7 mouse cellular contexts compared by ENCODE assay signal in the genomic region with DNA sequence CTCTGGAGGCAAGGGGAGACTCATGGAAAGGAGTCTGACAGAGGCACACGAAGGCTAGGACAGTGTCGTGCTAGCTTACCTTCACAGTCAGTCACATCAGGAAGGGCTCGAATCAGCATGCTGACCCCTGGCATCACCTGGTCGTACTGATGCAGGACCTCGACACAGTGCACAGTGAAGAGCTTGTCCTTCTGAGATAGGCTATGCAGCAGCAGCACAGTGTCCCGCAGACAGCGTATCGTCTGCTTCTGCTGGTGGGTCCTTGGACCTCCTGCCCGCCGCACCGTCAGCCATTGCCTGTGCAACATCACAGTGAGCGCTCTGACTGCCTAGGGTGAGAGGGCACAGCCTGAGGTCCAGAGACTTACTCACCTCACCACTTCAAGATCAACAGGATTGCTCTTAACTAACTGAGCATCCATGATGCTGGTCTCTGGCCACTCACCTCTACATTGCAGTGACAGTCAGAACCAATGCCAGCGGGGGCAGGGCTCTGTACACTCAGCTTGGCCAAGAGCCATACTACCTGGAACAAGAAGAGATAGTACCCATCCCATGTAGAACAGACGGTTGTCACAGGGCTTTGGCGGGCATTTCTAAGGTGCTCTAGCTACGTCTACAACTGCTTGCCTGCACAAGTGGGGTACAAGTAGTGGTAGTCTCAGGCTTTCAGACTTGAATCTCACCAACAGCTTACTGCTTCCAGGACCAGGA. TPM values are rescaled to one million over a fixed set of nuclear protein-coding genes. Genes with fewer than 3 reads are reported as not detected.
DNase-seq lines count a peak whose midpoint lies in the region; ATAC-seq lines count a peak whose summit lies in the region.

No protein-coding gene starts in this region.

- H3K36me3 ChIP-seq in kidney, embryonic 14.5 days (ENCODE audit: control insufficient read depth, insufficient read depth, low read length) = peaks cover 71% of the 10 kb centered on the region
- H3K36me3 ChIP-seq in hindbrain, embryonic 14.5 days (replicated peaks; ENCODE audit: control insufficient read depth, insufficient read depth) = peaks cover 85% of the 10 kb centered on the region

- 92% methylated on average over 16 of the region's 16 CpGs for WGBS in kidney, embryonic 14.5 days
- WGBS in hindbrain, embryonic 14.5 days = 92% methylated on average over 16 of the region's 16 CpGs

- 0 out of 2 replicates have a peak, but pooled peaks have one; percentile 0 for ATAC-seq in kidney, embryonic 14.5 days (ENCODE audit: low FRiP score, low TSS enrichment)
- 0 out of 2 replicates have a peak, but pooled peaks have one; percentile 15 for ATAC-seq in hindbrain, embryonic 14.5 days (ENCODE audit: low FRiP score)

- H3K4me3 ChIP-seq in kidney, embryonic 14.5 days (ENCODE audit: low read length) = no peak overlapping the region
- H3K4me3 ChIP-seq in hindbrain, embryonic 14.5 days (replicated peaks; ENCODE audit: low read length) = no peak overlapping the region

- H3K9me3 ChIP-seq in kidney, embryonic 14.5 days (ENCODE audit: control insufficient read depth, low read length) = no peaks in the 10 kb centered on the region
- no peaks in the 10 kb centered on the region for H3K9me3 ChIP-seq in hindbrain, embryonic 14.5 days (ENCODE audit: control insufficient read depth, low read length)

- no peaks in the 10 kb centered on the region for H3K27me3 ChIP-seq in kidney, embryonic 14.5 days (ENCODE audit: control insufficient read depth, insufficient read depth, low read length)
- no peaks in the 10 kb centered on the region for H3K27me3 ChIP-seq in hindbrain, embryonic 14.5 days (ENCODE audit: control insufficient read depth, insufficient read depth, low read length)

- H3K4me2 ChIP-seq in kidney, embryonic 14.5 days (replicated peaks; ENCODE audit: low read depth, low read length) = no peak overlapping the region
- H3K4me2 ChIP-seq in hindbrain, embryonic 14.5 days (replicated peaks) = no peak overlapping the region

- peaks cover 8% of the 10 kb centered on the region; the same call in 1 of the 2 replicates for H3K4me1 ChIP-seq in kidney, embryonic 14.5 days (ENCODE audit: control insufficient read depth, insufficient read depth, low read length)
- H3K4me1 ChIP-seq in hindbrain, embryonic 14.5 days (replicated peaks; ENCODE audit: control insufficient read depth, insufficient read depth, low read length) = peaks cover 13% of the 10 kb centered on the region

- no peak for DNase-seq in kidney, adult 18-20 months
- peak; percentile 14 to 22 for DNase-seq in B cell, adult 2 months
- peak; percentile 33 for DNase-seq in CD4-positive helper T cell, adult 2 months (ENCODE audit: low read depth, low spot score)
- DNase-seq in hindbrain, embryonic 14.5 days (ENCODE audit: low spot score) = no peak
- no peak for DNase-seq in embryo, embryonic 10.5 days (ENCODE audit: low spot score)
- DNase-seq in embryo, embryonic 9.5 days (ENCODE audit: extremely low spot score) = no peak

- H3K9ac ChIP-seq in kidney, embryonic 14.5 days (ENCODE audit: low read depth, low read length) = no peak overlapping the region
- no peak overlapping the region for H3K9ac ChIP-seq in hindbrain, embryonic 14.5 days

- H3K27ac ChIP-seq in kidney, embryonic 14.5 days (ENCODE audit: low read depth, low read length) = peak overlapping the region; percentile 90; the same call in 1 of the 2 replicates
- H3K27ac ChIP-seq in hindbrain, embryonic 14.5 days = no peak overlapping the region

RNA-seq across cellular contexts. Expression of a gene that starts 0.8 kb away (rescaled TPM):
- polyA plus RNA-seq in kidney, embryonic 14.5 days (2014; fragmentation: Nextera tagmentation; extraction: Ambion mirVana) = 12.6 and 13.3 TPM in 2 replicates
- 9.7 and 16.2 TPM in 2 replicates for polyA plus RNA-seq in hindbrain, embryonic 14.5 days (2014; fragmentation: Nextera tagmentation; extraction: Ambion mirVana)

RNA-seq across cellular contexts. Expression of a gene that starts 13.6 kb away (rescaled TPM):
- 20.5 and 30.7 TPM in 2 replicates for polyA plus RNA-seq in kidney, embryonic 14.5 days (2014; fragmentation: Nextera tagmentation; extraction: Ambion mirVana)
- polyA plus RNA-seq in hindbrain, embryonic 14.5 days (2014; fragmentation: Nextera tagmentation; extraction: Ambion mirVana) = 29.0 and 29.8 TPM in 2 replicates

RNA-seq across cellular contexts. Expression of a gene that starts 22.0 kb away (rescaled TPM):
- 13.5 and 14.7 TPM in 2 replicates for polyA plus RNA-seq in kidney, embryonic 14.5 days (2014; fragmentation: Nextera tagmentation; extraction: Ambion mirVana)
- 11.2 and 11.3 TPM in 2 replicates for polyA plus RNA-seq in hindbrain, embryonic 14.5 days (2014; fragmentation: Nextera tagmentation; extraction: Ambion mirVana)

RNA-seq across cellular contexts. Expression of a gene that starts 22.0 kb away (rescaled TPM):
- 58.0 and 65.7 TPM in 2 replicates for polyA plus RNA-seq in kidney, embryonic 14.5 days (2014; fragmentation: Nextera tagmentation; extraction: Ambion mirVana)
- 57.9 and 60.9 TPM in 2 replicates for polyA plus RNA-seq in hindbrain, embryonic 14.5 days (2014; fragmentation: Nextera tagmentation; extraction: Ambion mirVana)

RNA-seq across cellular contexts. Expression of a gene that starts 22.0 kb away (rescaled TPM):
- 687 and 868 TPM in 2 replicates for polyA plus RNA-seq in kidney, embryonic 14.5 days (2014; fragmentation: Nextera tagmentation; extraction: Ambion mirVana)
- polyA plus RNA-seq in hindbrain, embryonic 14.5 days (2014; fragmentation: Nextera tagmentation; extraction: Ambion mirVana) = 710 and 800 TPM in 2 replicates

Comparison
In these comparisons a context has a peak if more than half of its experiments do, and no peak if none do; other contexts are left out.
1. DNase-seq: peak in B cell, adult 2 months (2 of 2) and CD4-positive helper T cell, adult 2 months (single experiment); none in kidney, adult 18-20 months (single experiment), hindbrain, embryonic 14.5 days (single experiment), embryo, embryonic 10.5 days (single experiment) and embryo, embryonic 9.5 days (single experiment).